Mouse (Mus musculus): Measurements from ENCODE around the gene R3hcc1l. TPM values are rescaled to one million over a fixed set of nuclear protein-coding genes. Genes with fewer than 3 reads are reported as not detected.
A peak's percentile ranks its signal among the peaks of the same experiment; 100 is the strongest.

Gene R3hcc1l
- 3.8 and 4.8 TPM in 2 replicates for polyA plus RNA-seq (2012; rRNA removed)

DNA sequence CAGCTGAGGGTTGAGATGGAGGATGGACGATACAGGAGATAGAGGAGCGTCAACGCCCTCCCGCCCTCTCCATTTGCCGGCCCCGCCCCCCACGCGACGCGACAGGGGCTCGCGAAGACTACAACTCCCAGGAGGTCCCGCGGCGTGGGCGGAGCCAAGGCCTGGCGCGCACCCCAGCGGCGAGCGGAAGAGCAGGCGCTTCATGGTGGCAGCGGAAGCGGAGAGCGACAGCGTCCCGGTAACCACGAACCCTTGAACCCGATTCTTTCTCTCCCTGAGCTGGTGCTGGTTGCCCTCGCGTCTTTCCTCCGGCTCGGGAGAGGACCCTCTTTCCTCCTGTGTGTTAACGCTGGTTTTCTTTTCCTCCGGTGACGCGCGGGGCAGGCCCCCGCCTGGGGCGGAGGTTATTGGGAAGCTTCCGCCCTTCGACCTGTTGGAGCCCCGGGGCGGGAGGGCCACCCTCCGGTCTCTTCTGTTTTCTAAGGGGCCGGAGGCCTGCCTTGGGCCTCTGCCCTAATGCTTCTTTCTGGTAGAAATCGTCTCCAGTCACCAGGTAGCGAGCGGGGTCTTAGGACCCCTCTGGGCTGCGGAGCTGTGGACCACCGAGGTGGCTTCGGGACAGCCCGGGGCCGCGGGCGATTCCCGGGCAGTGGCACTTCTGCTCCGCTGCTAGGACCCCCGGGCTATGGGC is at the start of gene R3hcc1l:
TSS of gene R3hcc1l (plus strand) at position 140 of the 691 bp plus-strand sequence.
- TF ChIP-seq CTCF (IDR thresholded peaks at IDR 0.05; ENCODE audit: insufficient read depth, low read length) (peak; percentile 26; the same call in 1 of the 2 replicates), POLR2A (IDR thresholded peaks at IDR 0.05; ENCODE audit: borderline replicate concordance, extremely low read depth, low read depth, low read length) (peak; percentile 92; the same call in 1 of the 2 replicates)
- Histone ChIP-seq H3K4me1 (ENCODE audit: control insufficient read depth, insufficient read depth, low read length) (peaks cover 5% of the 10 kb centered on the region), H3K4me3 (replicated peaks; ENCODE audit: extremely low read depth, low read depth, low read length) (peak within 1 kb of the TSS; percentile 80)
- under 1% methylated on average over 59 of the region's 59 CpGs for WGBS
- DNase-seq = peak; percentile 97

GRCm38 (mm10) chr19:42471571-42471970 is 47.0 kb upstream of the R3hcc1l start:
- H3K4me3 ChIP-seq (replicated peaks; ENCODE audit: extremely low read depth, low read depth, low read length) = no peak overlapping the region
- no peaks in the 10 kb centered on the region for H3K4me1 ChIP-seq (ENCODE audit: control insufficient read depth, insufficient read depth, low read length)
- no peak for DNase-seq
- TF ChIP-seq POLR2A (IDR thresholded peaks at IDR 0.05; ENCODE audit: borderline replicate concordance, extremely low read depth, low read depth, low read length) (no peak), CTCF (IDR thresholded peaks at IDR 0.05; ENCODE audit: insufficient read depth, low read length) (no peak)
- 92% methylated on average over 4 of the region's 4 CpGs for WGBS

DNA sequence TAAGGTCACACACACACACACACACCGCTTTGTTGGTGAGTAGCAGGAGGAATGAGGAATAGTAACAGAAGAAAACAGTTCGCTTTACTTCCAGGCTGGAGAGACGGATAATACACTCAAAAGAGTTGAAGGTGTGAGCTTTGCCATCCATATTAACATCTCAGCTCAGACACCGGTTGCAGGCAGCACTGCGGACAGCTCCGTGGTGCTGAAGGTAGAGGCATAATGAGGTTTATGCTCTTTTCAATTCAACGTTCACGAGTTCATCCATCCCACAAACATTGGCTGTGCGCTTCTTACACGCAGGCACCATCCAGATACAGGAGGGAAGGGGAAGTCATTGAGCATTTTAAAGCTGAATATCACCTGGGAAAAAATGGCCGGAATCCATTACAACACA is 45.7 kb upstream of the R3hcc1l start:
- DNase-seq = no peak
- Histone ChIP-seq H3K4me1 (ENCODE audit: control insufficient read depth, insufficient read depth, low read length) (no peaks in the 10 kb centered on the region), H3K4me3 (replicated peaks; ENCODE audit: extremely low read depth, low read depth, low read length) (no peak overlapping the region)
- TF ChIP-seq CTCF (IDR thresholded peaks at IDR 0.05; ENCODE audit: insufficient read depth, low read length) (no peak), POLR2A (IDR thresholded peaks at IDR 0.05; ENCODE audit: borderline replicate concordance, extremely low read depth, low read depth, low read length) (no peak)
- WGBS = 30% methylated on average over 11 of the region's 11 CpGs

DNA sequence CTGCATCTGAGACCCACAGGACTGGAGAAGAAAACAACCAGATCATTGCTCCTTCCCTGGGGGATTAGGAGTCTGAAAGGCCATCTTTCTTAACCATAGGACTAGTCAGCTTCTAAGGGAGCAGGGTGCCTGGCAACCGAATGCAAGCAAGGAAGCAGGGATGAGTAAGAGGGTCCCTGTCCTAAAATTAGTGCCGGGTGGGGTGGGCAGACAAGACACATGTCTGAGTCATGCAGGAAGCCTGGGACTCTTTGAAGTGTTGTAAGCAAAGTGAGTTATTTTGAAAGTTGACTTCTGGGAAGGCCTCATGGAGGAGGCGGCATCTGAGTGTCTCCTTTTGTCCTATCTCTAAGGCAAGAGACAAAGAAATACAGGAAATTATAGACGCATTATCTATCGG is 40.8 kb upstream of the R3hcc1l start:
- WGBS = 48% methylated on average over 5 of the region's 5 CpGs
- TF ChIP-seq POLR2A (IDR thresholded peaks at IDR 0.05; ENCODE audit: borderline replicate concordance, extremely low read depth, low read depth, low read length) (no peak), CTCF (IDR thresholded peaks at IDR 0.05; ENCODE audit: insufficient read depth, low read length) (no peak)

GRCm38 (mm10) chr19:42478303-42478702 is 40.3 kb upstream of the R3hcc1l start:
- no peak overlapping the region for H3K4me3 ChIP-seq (replicated peaks; ENCODE audit: extremely low read depth, low read depth, low read length)
- no peaks in the 10 kb centered on the region for H3K4me1 ChIP-seq (ENCODE audit: control insufficient read depth, insufficient read depth, low read length)
- TF ChIP-seq POLR2A (IDR thresholded peaks at IDR 0.05; ENCODE audit: borderline replicate concordance, extremely low read depth, low read depth, low read length) = no peak
- TF ChIP-seq CTCF (IDR thresholded peaks at IDR 0.05; ENCODE audit: insufficient read depth, low read length) = no peak
- no peak for DNase-seq
- WGBS = 47% methylated on average over 12 of the region's 12 CpGs

More for the DNA sequence above, 40.8 kb upstream of the R3hcc1l start:
- no peak overlapping the region for H3K4me3 ChIP-seq (replicated peaks; ENCODE audit: extremely low read depth, low read depth, low read length)
- no peaks in the 10 kb centered on the region for H3K4me1 ChIP-seq (ENCODE audit: control insufficient read depth, insufficient read depth, low read length)
- no peak for DNase-seq

- no peak for DNase-seq
- TF ChIP-seq CTCF (IDR thresholded peaks at IDR 0.05; ENCODE audit: insufficient read depth, low read length) = no peak
- no peak for TF ChIP-seq POLR2A (IDR thresholded peaks at IDR 0.05; ENCODE audit: borderline replicate concordance, extremely low read depth, low read depth, low read length)
Measured at GRCm38 (mm10) chr19:42485443-42485842, 33.1 kb upstream of the R3hcc1l start.

DNA sequence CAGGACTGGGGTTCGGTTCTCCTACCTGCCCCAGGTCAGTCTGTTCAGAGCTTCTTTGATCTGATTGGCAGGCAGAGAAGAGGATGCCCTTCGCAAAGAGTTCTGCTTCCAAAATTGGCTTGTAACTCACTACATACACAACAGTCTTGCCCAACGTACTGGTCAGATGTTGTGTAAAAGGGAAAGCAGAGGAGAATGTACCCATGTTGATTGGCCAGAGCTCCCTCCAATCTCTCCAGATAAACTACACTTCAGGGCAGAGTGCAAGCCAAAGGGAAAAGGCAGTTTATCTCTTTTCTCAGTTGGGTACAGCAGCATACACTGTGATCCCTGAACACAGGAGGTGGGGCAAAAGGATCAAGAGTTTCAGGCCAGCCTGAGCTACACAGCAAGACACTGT is 31.3 kb upstream of the R3hcc1l start:
- no peak overlapping the region for H3K4me3 ChIP-seq (replicated peaks; ENCODE audit: extremely low read depth, low read depth, low read length)
- WGBS = 70% methylated on average over 3 of the region's 3 CpGs
- TF ChIP-seq POLR2A (IDR thresholded peaks at IDR 0.05; ENCODE audit: borderline replicate concordance, extremely low read depth, low read depth, low read length) (no peak), CTCF (IDR thresholded peaks at IDR 0.05; ENCODE audit: insufficient read depth, low read length) (no peak)
- no peak for DNase-seq
- no peaks in the 10 kb centered on the region for H3K4me1 ChIP-seq (ENCODE audit: control insufficient read depth, insufficient read depth, low read length)

More at GRCm38 (mm10) chr19:42485443-42485842, 33.1 kb upstream of the R3hcc1l start:
- WGBS = 31% methylated on average over 7 of the region's 7 CpGs
- Histone ChIP-seq H3K4me1 (ENCODE audit: control insufficient read depth, insufficient read depth, low read length) (no peaks in the 10 kb centered on the region), H3K4me3 (replicated peaks; ENCODE audit: extremely low read depth, low read depth, low read length) (no peak overlapping the region)

- WGBS = 52% methylated on average over 5 of the region's 5 CpGs
- TF ChIP-seq CTCF (IDR thresholded peaks at IDR 0.05; ENCODE audit: insufficient read depth, low read length) = no peak
- TF ChIP-seq POLR2A (IDR thresholded peaks at IDR 0.05; ENCODE audit: borderline replicate concordance, extremely low read depth, low read depth, low read length) = no peak
- H3K4me3 ChIP-seq (replicated peaks; ENCODE audit: extremely low read depth, low read depth, low read length) = no peak overlapping the region
- DNase-seq = no peak
- no peaks in the 10 kb centered on the region for H3K4me1 ChIP-seq (ENCODE audit: control insufficient read depth, insufficient read depth, low read length)
Measured at GRCm38 (mm10) chr19:42493257-42493917, 25.2 kb upstream of the R3hcc1l start.

- 57% methylated on average over 3 of the region's 3 CpGs for WGBS
- no peaks in the 10 kb centered on the region for H3K4me1 ChIP-seq (ENCODE audit: control insufficient read depth, insufficient read depth, low read length)
- no peak for DNase-seq
- no peak overlapping the region for H3K4me3 ChIP-seq (replicated peaks; ENCODE audit: extremely low read depth, low read depth, low read length)
- TF ChIP-seq POLR2A (IDR thresholded peaks at IDR 0.05; ENCODE audit: borderline replicate concordance, extremely low read depth, low read depth, low read length) (no peak), CTCF (IDR thresholded peaks at IDR 0.05; ENCODE audit: insufficient read depth, low read length) (no peak)
Measured at GRCm38 (mm10) chr19:42504156-42504555, 14.4 kb upstream of the R3hcc1l start.
